Mouse (Mus musculus) erythroid progenitor cell, adult 5-6 weeks (primary cell): ENCODE measurements around the gene Mb. TPM values are rescaled to one million over a fixed set of nuclear protein-coding genes. Genes with fewer than 3 reads are reported as not detected.

ENCODE experiments used
- ATAC-seq: replicated peaks from 2 replicates; pipeline ENCODE4 v1.8.0; 2016; ENCODE audit warnings: moderate number of reproducible peaks, mild to moderate bottlenecking, moderate TSS enrichment, inconsistent platforms; ENCODE audit not compliant: poor library complexity, low FRiP score, severe bottlenecking
- total RNA-seq, 2 experiments: library from RNA; stranded (forward) in 1 of 2; stranded (reverse) in 1 of 2; fragments of 150-400 nt in 1 of 2; fragments of 186-747, 209-891 nt in 1 of 2; gene quantifications; 2 replicates each; pipeline versions ENCODE4 v1.2.3 to v1.2.4; 2015 to 2017; ENCODE audit warnings: low replicate concordance in 2 of 2

The Mb gene
- total RNA-seq, 2 experiments from 2014 or later = not detected

GRCm38 (mm10) chr15:76998878-76999588 lies 51.4 kb downstream of the Mb start:
- no peak for ATAC-seq

GRCm38 (mm10) chr15:76998048-76998447 lies 52.4 kb downstream of the Mb start:
- no peak for ATAC-seq

DNA sequence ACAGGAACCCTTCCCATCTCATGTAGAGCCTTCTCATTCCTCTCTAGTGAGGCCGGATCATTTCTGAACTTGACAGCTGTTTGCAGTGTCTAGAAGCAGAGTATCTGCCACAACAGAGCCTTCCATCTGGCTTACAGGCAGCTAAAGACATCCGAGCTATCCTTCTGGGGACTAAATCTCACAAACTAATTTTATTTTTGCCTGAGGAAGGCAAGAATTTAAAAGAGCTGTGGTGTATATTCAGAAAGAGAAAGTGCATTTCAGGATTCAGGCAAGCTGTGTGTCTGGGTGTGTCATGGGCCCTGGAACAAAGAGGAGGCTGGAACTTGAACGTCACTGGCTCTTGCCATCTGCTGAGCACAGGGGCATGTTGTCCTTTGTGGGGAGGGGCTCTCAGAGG lies 56.1 kb downstream of the Mb start:
- ATAC-seq = no peak

- no peak for ATAC-seq
Observed at GRCm38 (mm10) chr15:76987542-76988094, 62.9 kb downstream of the Mb start.

DNA sequence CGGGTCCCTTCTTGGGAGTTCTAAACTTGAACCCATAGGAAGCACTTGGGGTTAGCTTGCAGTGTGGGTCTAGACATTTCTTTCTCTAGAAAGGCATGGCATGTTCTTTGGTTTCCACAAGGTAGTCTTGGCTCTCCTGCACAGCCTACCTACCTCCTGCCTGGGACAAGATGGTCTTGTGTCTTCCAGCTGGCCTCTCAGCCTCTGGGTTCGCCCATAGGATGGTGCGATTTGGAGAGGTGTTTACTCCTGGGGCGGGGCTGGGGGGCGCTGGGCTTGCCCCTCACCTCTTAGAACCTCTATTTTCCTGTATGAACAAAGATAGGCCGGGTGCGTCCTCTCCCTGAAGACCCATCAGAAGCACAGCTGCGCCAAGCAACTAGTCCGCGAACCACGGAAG lies 63.3 kb downstream of the Mb start:
- no peak for ATAC-seq

- no peak for ATAC-seq
Observed at GRCm38 (mm10) chr15:76982745-76983144, 67.7 kb downstream of the Mb start.

- no peak for ATAC-seq
Observed at GRCm38 (mm10) chr15:76979799-76980198, 70.7 kb downstream of the Mb start.

- ATAC-seq = no peak
Observed at GRCm38 (mm10) chr15:76976619-76977018, 73.9 kb downstream of the Mb start.

GRCm38 (mm10) chr15:76973855-76974651 lies 76.4 kb downstream of the Mb start:
- ATAC-seq = no peak

DNA sequence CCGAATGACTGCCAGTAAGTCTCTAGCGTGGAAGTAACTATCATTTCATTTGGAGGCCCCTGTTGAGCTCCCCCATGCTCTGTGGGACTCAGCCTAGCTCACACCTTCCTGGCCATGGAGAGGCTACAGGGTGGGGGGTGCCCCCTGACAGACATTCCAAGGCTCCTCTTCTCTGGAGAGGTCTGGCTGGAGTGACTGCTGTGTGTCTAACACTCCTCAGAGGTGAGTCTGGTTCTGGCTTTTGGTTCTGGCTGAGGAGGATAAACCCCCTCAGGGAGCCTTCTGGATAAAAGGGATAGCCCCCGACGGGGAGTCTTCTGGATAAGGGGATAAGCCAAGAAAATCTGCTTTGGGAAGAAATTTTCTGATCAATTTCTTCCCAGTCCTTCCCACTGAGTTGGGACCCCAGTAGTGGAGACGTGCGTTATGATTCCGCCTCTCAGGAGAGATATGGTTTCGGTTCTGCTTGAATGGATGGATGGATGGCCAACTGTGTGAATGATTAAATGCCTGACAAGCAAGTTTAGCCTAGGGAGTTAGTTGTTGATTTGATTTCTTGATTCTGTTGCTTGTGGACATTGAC lies 77.1 kb downstream of the Mb start:
- no peak for ATAC-seq

GRCm38 (mm10) chr15:76972661-76973060 lies 77.8 kb downstream of the Mb start:
- no peak for ATAC-seq

Other genes with a start within 250 kb of the Mb start
- 0.36 and 4.6 TPM in 2 replicates for gene Zfp251, start 179.2 kb downstream of the Mb start, total RNA-seq (2015; ENCODE audit: low replicate concordance)
- gene Zfp251, start 179.2 kb downstream of the Mb start, total RNA-seq (2017; ENCODE audit: low replicate concordance) = 0.08 and 3.1 TPM in 2 replicates
- gene Zfp7, start 171.4 kb downstream of the Mb start, total RNA-seq (2015; ENCODE audit: low replicate concordance) = 0.84 and 6.1 TPM in 2 replicates
- gene Zfp7, start 171.4 kb downstream of the Mb start, total RNA-seq (2017; ENCODE audit: low replicate concordance) = 0.26 and 2.0 TPM in 2 replicates
- gene Gm49527, start 171.3 kb downstream of the Mb start, total RNA-seq (2015; ENCODE audit: low replicate concordance) = not detected in 2 replicates
- gene Gm49527, start 171.3 kb downstream of the Mb start, total RNA-seq (2017; ENCODE audit: low replicate concordance) = not detected in 2 replicates
- gene Zfp647, start 125.2 kb downstream of the Mb start, total RNA-seq (2015; ENCODE audit: low replicate concordance) = not detected in 2 replicates
- gene Zfp647, start 125.2 kb downstream of the Mb start, total RNA-seq (2017; ENCODE audit: low replicate concordance) = 0.39 TPM in 1 of 2 replicates, not detected in the other
- gene 1110038F14Rik, start 102.2 kb downstream of the Mb start, total RNA-seq (2015; ENCODE audit: low replicate concordance) = 7.9 and 9.2 TPM in 2 replicates
- gene 1110038F14Rik, start 102.2 kb downstream of the Mb start, total RNA-seq (2017; ENCODE audit: low replicate concordance) = 4.6 and 11.0 TPM in 2 replicates
- not detected in 2 replicates for gene Apol6, start 5.9 kb downstream of the Mb start, total RNA-seq (2015; ENCODE audit: low replicate concordance)
- gene Apol6, start 5.9 kb downstream of the Mb start, total RNA-seq (2017; ENCODE audit: low replicate concordance) = not detected in 2 replicates